Mouse (Mus musculus) embryonic facial prominence, embryonic 12.5 days (tissue): Measurements from ENCODE around the gene Dpep2nb. TPM values are rescaled to one million over a fixed set of nuclear protein-coding genes. Genes with fewer than 3 reads are reported as not detected.
A peak's percentile ranks its signal among the peaks of the same experiment; 100 is the strongest.

Experiments
- ATAC-seq: fragments of 200-750 bp; cut with Nextera tagmentation; 2 replicates; pipeline ENCODE4 v1.8.0; 2017; ENCODE audit not compliant: insufficient number of reproducible peaks, insufficient read depth, low FRiP score, low TSS enrichment
- H3K27ac ChIP-seq: fragments of 300-500 bp; sonication (generic); 2 replicates; pipeline ENCODE4 v1.5.1; 2016; ENCODE audit warnings: mild to moderate bottlenecking
- H3K27me3 ChIP-seq: fragments of 300-500 bp; sonication (generic); 2 replicates; pipeline ENCODE4 v1.6.1; 2016; ENCODE audit warnings: mild to moderate bottlenecking, moderate library complexity
- H3K36me3 ChIP-seq: fragments of 300-500 bp; sonication (generic); 2 replicates; pipeline ENCODE4 v1.6.1; 2016; ENCODE audit warnings: mild to moderate bottlenecking
- H3K4me1 ChIP-seq: fragments of 300-500 bp; sonication (generic); 2 replicates; pipeline ENCODE4 v1.6.1; 2016
- H3K4me2 ChIP-seq: fragments of 300-500 bp; sonication (generic); replicated peaks from 2 replicates; pipeline ENCODE4 v1.6.1; 2016; ENCODE audit warnings: mild to moderate bottlenecking, moderate library complexity
- H3K4me3 ChIP-seq: fragments of 300-500 bp; sonication (generic); 2 replicates; pipeline ENCODE4 v1.5.1; 2016; ENCODE audit warnings: mild to moderate bottlenecking
- H3K9ac ChIP-seq: fragments of 300-500 bp; sonication (generic); 2 replicates; pipeline ENCODE4 v1.6.1; 2016; ENCODE audit warnings: mild to moderate bottlenecking, moderate library complexity
- H3K9me3 ChIP-seq: fragments of 300-500 bp; sonication (generic); 2 replicates; pipeline ENCODE4 v1.6.1; 2016; ENCODE audit warnings: mild to moderate bottlenecking, moderate library complexity
- WGBS: fragments of 180-500 bp; shearing (Covaris S2); methylation state at CpG from one replicate; pipeline ENCODE4 v1.1.7; 2016; 5-methylcytosine and 5-hydroxymethylcytosine counted together
- microRNA-seq: library from miRNA; unstranded; fragments of <30 nt; microRNA quantifications from one replicate; pipeline ENCODE4, GENCODE M21; 2017
- polyA plus RNA-seq: library from polyadenylated mRNA; unstranded; fragments of >200 nt; fragmentation: Nextera tagmentation; extraction: Ambion mirVana; gene quantifications from 2 replicates; pipeline ENCODE4 v1.2.1, GENCODE M21; 2016

Dpep2nb gene
- polyA plus RNA-seq, 1 experiment from 2014 or later: not detected

- peaks cover 59% of the 10 kb centered on the region for H3K36me3 ChIP-seq
- H3K9ac ChIP-seq: no peak overlapping the region
- no peaks in the 10 kb centered on the region for H3K9me3 ChIP-seq
- ATAC-seq: no peak
- WGBS: 93% methylated on average over 4 of the region's 4 CpGs
- no peak overlapping the region for H3K4me3 ChIP-seq
- no peaks in the 10 kb centered on the region for H3K27me3 ChIP-seq
- no peak overlapping the region for H3K4me2 ChIP-seq
- H3K4me1 ChIP-seq: no peaks in the 10 kb centered on the region
- no peak overlapping the region for H3K27ac ChIP-seq
Observed at GRCm38 (mm10) chr8:105956556-105956955, 49.2 kb downstream of the Dpep2nb start.

GRCm38 (mm10) chr8:105951057-105951659 is 54.6 kb downstream of the Dpep2nb start:
- Histone ChIP-seq H3K9ac (no peak overlapping the region), H3K4me3 (no peak overlapping the region), H3K36me3 (peaks cover 84% of the 10 kb centered on the region), H3K27me3 (no peaks in the 10 kb centered on the region), H3K4me1 (no peaks in the 10 kb centered on the region), H3K4me2 (no peak overlapping the region), H3K27ac (0 out of 2 replicates have a peak overlapping the region, but pooled peaks have one; percentile 43), H3K9me3 (no peaks in the 10 kb centered on the region)
- 13% methylated on average over 7 of the region's 7 CpGs for WGBS
- peak; percentile 13; the same call in 1 of the 2 replicates for ATAC-seq

DNA sequence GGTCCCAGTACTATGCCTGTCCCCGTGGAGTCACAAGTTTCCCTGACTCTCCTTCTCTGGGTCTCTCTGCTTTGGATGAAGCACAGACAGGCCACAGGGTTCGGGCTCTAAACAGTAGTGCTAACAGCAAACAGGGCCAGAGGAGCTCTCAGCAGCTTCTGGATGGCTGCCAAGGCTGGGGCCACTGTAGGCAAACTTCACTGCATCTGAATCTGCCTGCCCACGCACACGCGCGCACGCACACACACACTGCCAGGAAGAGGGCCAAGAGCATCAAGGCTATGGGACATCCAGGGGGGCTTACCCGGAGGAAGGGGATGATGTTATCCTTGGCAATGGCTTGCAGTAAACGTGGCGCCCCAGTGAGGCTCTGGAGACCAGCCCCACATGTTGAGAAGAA is 56.4 kb downstream of the Dpep2nb start:
- Histone ChIP-seq H3K4me3 (no peak overlapping the region), H3K36me3 (peaks cover 90% of the 10 kb centered on the region), H3K4me1 (no peaks in the 10 kb centered on the region), H3K27me3 (no peaks in the 10 kb centered on the region), H3K9ac (no peak overlapping the region), H3K9me3 (no peaks in the 10 kb centered on the region), H3K4me2 (no peak overlapping the region), H3K27ac (no peak overlapping the region)
- WGBS: 88% methylated on average over 10 of the region's 10 CpGs
- no peak for ATAC-seq

Small RNAs within 50 kb of the gene (microRNA-seq; reads per million reads assigned to microRNA genes)
- not detected for gene Mir7074

Other genes starting within 250 kb of the Dpep2nb start
- gene Gfod2, start 247.3 kb downstream of the Dpep2nb start, polyA plus RNA-seq: 30.2 and 33.7 TPM in 2 replicates
- 14.9 and 16.0 TPM in 2 replicates for gene Ranbp10, start 178.6 kb downstream of the Dpep2nb start, polyA plus RNA-seq
- 0.43 TPM in 1 of 2 replicates, not detected in the other for gene Tsnaxip1, start 178.2 kb downstream of the Dpep2nb start, polyA plus RNA-seq
- 59.8 and 60.6 TPM in 2 replicates for gene Cenpt, start 152.7 kb downstream of the Dpep2nb start, polyA plus RNA-seq
- gene Thap11, start 150.8 kb downstream of the Dpep2nb start, polyA plus RNA-seq: 84.6 and 86.8 TPM in 2 replicates
- gene Nutf2, start 145.4 kb downstream of the Dpep2nb start, polyA plus RNA-seq: 228 and 268 TPM in 2 replicates
- gene Edc4, start 125.1 kb downstream of the Dpep2nb start, polyA plus RNA-seq: 70.5 and 72.6 TPM in 2 replicates
- gene Nrn1l, start 112.4 kb downstream of the Dpep2nb start, polyA plus RNA-seq: 0.65 and 1.1 TPM in 2 replicates
- 42.5 and 44.8 TPM in 2 replicates for gene Pskh1, start 105.5 kb downstream of the Dpep2nb start, polyA plus RNA-seq
- 1.9 and 2.2 TPM in 2 replicates for gene Ctrl, start 72.1 kb downstream of the Dpep2nb start, polyA plus RNA-seq
- gene Psmb10, start 67.5 kb downstream of the Dpep2nb start, polyA plus RNA-seq: 22.9 and 31.7 TPM in 2 replicates
- 2.3 and 3.0 TPM in 2 replicates for gene Lcat, start 62.6 kb downstream of the Dpep2nb start, polyA plus RNA-seq
- 44.3 and 48.2 TPM in 2 replicates for gene Slc12a4, start 39.9 kb downstream of the Dpep2nb start, polyA plus RNA-seq
- not detected in 2 replicates for gene Dpep3, start 26.5 kb downstream of the Dpep2nb start, polyA plus RNA-seq
- 25.3 and 26.6 TPM in 2 replicates for gene Dus2, start 14.6 kb downstream of the Dpep2nb start, polyA plus RNA-seq
- 21.6 and 22.6 TPM in 2 replicates for gene Ddx28, start 5.9 kb upstream of the Dpep2nb start, polyA plus RNA-seq
- gene Nfatc3, start 52.9 kb upstream of the Dpep2nb start, polyA plus RNA-seq: 7.8 and 9.3 TPM in 2 replicates
- gene Esrp2, start 131.0 kb upstream of the Dpep2nb start, polyA plus RNA-seq: 10.4 and 11.3 TPM in 2 replicates
- 18.2 and 18.4 TPM in 2 replicates for gene Pla2g15, start 144.4 kb upstream of the Dpep2nb start, polyA plus RNA-seq
- gene Slc7a6, start 162.9 kb upstream of the Dpep2nb start, polyA plus RNA-seq: 52.8 and 66.5 TPM in 2 replicates
- gene Slc7a6os, start 205.0 kb upstream of the Dpep2nb start, polyA plus RNA-seq: 41.7 and 43.4 TPM in 2 replicates
- gene Prmt7, start 205.0 kb upstream of the Dpep2nb start, polyA plus RNA-seq: 56.9 and 57.3 TPM in 2 replicates